Mouse (Mus musculus) megakaryocyte, embryonic 14.5 days (primary cell): Measurements from ENCODE around the gene Atp8a2.

Experiments
- FLI1 ChIP-seq: IDR thresholded peaks from 2 replicates; pipeline ENCODE4 v1.6.1; 2012; ENCODE audit warnings: low read length, inconsistent platforms, mixed read lengths
- GATA1 ChIP-seq: IDR thresholded peaks from 3 replicates; pipeline ENCODE4 v1.6.1; 2012; ENCODE audit warnings: mixed read lengths, low read length, inconsistent platforms, borderline replicate concordance

- TF ChIP-seq GATA1: no peak
- TF ChIP-seq FLI1: no peak
Measured at GRCm38 (mm10) chr14:60026647-60027046, 170.3 kb downstream of the Atp8a2 start.
